Mouse (Mus musculus): ENCODE data around the gene Anapc16. TPM values are rescaled to one million over a fixed set of nuclear protein-coding genes. Genes with fewer than 3 reads are reported as not detected.
"Not testable (repeated sequence)": the region's sequence is repeated elsewhere in the genome, so short reads cannot be mapped to it uniquely, and the experiment has no call there.

Gene Anapc16
- total RNA-seq, 2 experiments from 2014 or later = 62.0 to 66.6 TPM

GRCm38 (mm10) chr10:60003847-60004246, 912 bp upstream of the Anapc16 start:
- DNase-seq (ENCODE audit: low spot score in 2 of 2) = no peak
- intact Hi-C loops (cut with DNase I) = loop anchor here (2.0 to 5.0 kb wide), 3 partner anchors 53 to 111 kb away; partner anchors contain the start of genes Ddit4 and Spock2

- intact Hi-C loops (cut with DNase I) = loop anchor here (2.0 to 5.0 kb wide), 3 partner anchors 52 to 110 kb away; partner anchors contain the start of genes Ddit4 and Spock2
- DNase-seq (ENCODE audit: low spot score in 2 of 2) = no peak
These were observed 348 bp upstream of the Anapc16 start for GRCm38 (mm10) chr10:60003213-60003752.

GRCm38 (mm10) chr10:60002203-60002602, 732 bp downstream of the Anapc16 start:
- DNase-seq (ENCODE audit: low spot score in 2 of 2) = no peak
- intact Hi-C loops (cut with DNase I) = loop anchor here (2.0 to 5.0 kb wide), 3 partner anchors 51 to 109 kb away; partner anchors contain the start of genes Ddit4 and Spock2

GRCm38 (mm10) chr10:60001663-60002062, 1.3 kb downstream of the Anapc16 start:
- not testable (repeated sequence) for DNase-seq (ENCODE audit: low spot score in 2 of 2)
- intact Hi-C loops (cut with DNase I) = loop anchor here (2.0 to 5.0 kb wide), 3 partner anchors 51 to 109 kb away; partner anchors contain the start of genes Ddit4 and Spock2

GRCm38 (mm10) chr10:59999057-59999456, 3.9 kb downstream of the Anapc16 start:
- no peak for DNase-seq (ENCODE audit: low spot score in 2 of 2)
- intact Hi-C loops (cut with DNase I) = loop anchor here (5.0 kb wide), 1 partner anchor 68 kb away; no protein-coding TSS in a partner anchor

GRCm38 (mm10) chr10:59997591-59997990, 5.3 kb downstream of the Anapc16 start:
- no peak for DNase-seq (ENCODE audit: low spot score in 2 of 2)
- intact Hi-C loops (cut with DNase I) = loop anchor here (5.0 kb wide), 1 partner anchor 70 kb away; no protein-coding TSS in a partner anchor

GRCm38 (mm10) chr10:59995889-59996288, 7.0 kb downstream of the Anapc16 start:
- DNase-seq (ENCODE audit: low spot score in 2 of 2) = no peak
- intact Hi-C loops (cut with DNase I) = loop anchor here (5.0 kb wide), 1 partner anchor 71 kb away; no protein-coding TSS in a partner anchor

- DNase-seq (ENCODE audit: low spot score in 2 of 2); intact Hi-C loops (cut with DNase I): not testable (repeated sequence)
These were observed 9.1 kb downstream of the Anapc16 start for GRCm38 (mm10) chr10:59993813-59994212.

- no peak for DNase-seq (ENCODE audit: low spot score in 2 of 2)
- intact Hi-C loops (cut with DNase I) = no loop called here
These were observed 10.9 kb downstream of the Anapc16 start for GRCm38 (mm10) chr10:59992024-59992423.

GRCm38 (mm10) chr10:59991262-59991880, 11.6 kb downstream of the Anapc16 start:
- DNase-seq (ENCODE audit: low spot score in 2 of 2) = no peak
- intact Hi-C loops (cut with DNase I) = no loop called here

- intact Hi-C loops (cut with DNase I) = no loop called here
- no peak for DNase-seq (ENCODE audit: low spot score in 2 of 2)
These were observed 12.5 kb downstream of the Anapc16 start for GRCm38 (mm10) chr10:59990393-59990792.

- intact Hi-C loops (cut with DNase I) = no loop called here
- no peak for DNase-seq (ENCODE audit: low spot score in 2 of 2)
These were observed 14.9 kb downstream of the Anapc16 start for GRCm38 (mm10) chr10:59988036-59988435.

GRCm38 (mm10) chr10:59982379-59982873, 20.5 kb downstream of the Anapc16 start:
- no peak for DNase-seq (ENCODE audit: low spot score in 2 of 2)
- intact Hi-C loops (cut with DNase I) = no loop called here

- no peak for DNase-seq (ENCODE audit: low spot score in 2 of 2)
- intact Hi-C loops (cut with DNase I) = no loop called here
These were observed 21.1 kb downstream of the Anapc16 start for GRCm38 (mm10) chr10:59981792-59982191.

GRCm38 (mm10) chr10:59981336-59981735, 21.6 kb downstream of the Anapc16 start:
- intact Hi-C loops (cut with DNase I) = no loop called here

GRCm38 (mm10) chr10:59980815-59981244, 22.1 kb downstream of the Anapc16 start:
- intact Hi-C loops (cut with DNase I) = no loop called here
- no peak for DNase-seq (ENCODE audit: low spot score in 2 of 2)

More at GRCm38 (mm10) chr10:59981336-59981735, 21.6 kb downstream of the Anapc16 start:
- DNase-seq (ENCODE audit: low spot score in 2 of 2) = no peak

GRCm38 (mm10) chr10:59978873-59979743, 23.8 kb downstream of the Anapc16 start:
- no peak for DNase-seq (ENCODE audit: low spot score in 2 of 2)
- intact Hi-C loops (cut with DNase I) = no loop called here

- DNase-seq (ENCODE audit: low spot score in 2 of 2) = no peak
- intact Hi-C loops (cut with DNase I) = no loop called here
These were observed 24.5 kb downstream of the Anapc16 start for GRCm38 (mm10) chr10:59978401-59978800.

GRCm38 (mm10) chr10:59977715-59978343, 25.1 kb downstream of the Anapc16 start:
- intact Hi-C loops (cut with DNase I) = no loop called here
- no peak for DNase-seq (ENCODE audit: low spot score in 2 of 2)

Data from left cerebral cortex, postnatal 36 days (tissue).